Mouse (Mus musculus) natural killer cell, adult 2 months (primary cell): ENCODE results near the gene Gm44511.
"Not testable (repeated sequence)": the region's sequence is repeated elsewhere in the genome, so short reads cannot be mapped to it uniquely, and the experiment has no call there.

Experiments
- DNase-seq, 2 experiments: peaks; one replicate each; pipeline ENCODE4 v3.0.0; 2022; ENCODE audit warnings: low spot score in 2 of 2

Gene Gm44511

DNA sequence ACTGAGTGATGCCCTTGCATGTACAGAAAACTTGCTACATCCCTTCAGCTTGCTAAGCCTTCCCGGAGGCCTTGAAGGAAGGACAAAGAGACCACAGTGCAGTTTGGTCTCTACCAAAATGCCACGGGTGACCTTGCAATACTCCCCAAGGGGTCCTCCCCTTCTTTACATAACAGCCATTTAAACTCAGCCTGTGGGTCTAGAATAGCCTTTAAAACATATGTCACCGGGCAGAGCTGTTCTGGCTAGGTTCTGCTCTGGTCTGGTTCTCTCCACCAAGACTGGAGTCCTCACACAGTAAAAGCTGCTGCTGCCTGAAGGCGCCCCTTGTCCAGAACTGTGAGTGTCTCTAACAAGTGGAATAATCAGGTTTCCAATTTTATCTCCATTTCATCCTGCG lies 25.4 kb downstream of the Gm44511 start:
- DNase-seq = not testable (repeated sequence)

GRCm38 (mm10) chr6:128799896-128800270 lies 26.2 kb downstream of the Gm44511 start:
- no peak for DNase-seq

- DNase-seq = peak; percentile 89 to 91
These were observed 26.8 kb downstream of the Gm44511 start for GRCm38 (mm10) chr6:128799144-128799895.

GRCm38 (mm10) chr6:128798772-128799143 lies 27.4 kb downstream of the Gm44511 start:
- peak; percentile 59 to 81 for DNase-seq

DNA sequence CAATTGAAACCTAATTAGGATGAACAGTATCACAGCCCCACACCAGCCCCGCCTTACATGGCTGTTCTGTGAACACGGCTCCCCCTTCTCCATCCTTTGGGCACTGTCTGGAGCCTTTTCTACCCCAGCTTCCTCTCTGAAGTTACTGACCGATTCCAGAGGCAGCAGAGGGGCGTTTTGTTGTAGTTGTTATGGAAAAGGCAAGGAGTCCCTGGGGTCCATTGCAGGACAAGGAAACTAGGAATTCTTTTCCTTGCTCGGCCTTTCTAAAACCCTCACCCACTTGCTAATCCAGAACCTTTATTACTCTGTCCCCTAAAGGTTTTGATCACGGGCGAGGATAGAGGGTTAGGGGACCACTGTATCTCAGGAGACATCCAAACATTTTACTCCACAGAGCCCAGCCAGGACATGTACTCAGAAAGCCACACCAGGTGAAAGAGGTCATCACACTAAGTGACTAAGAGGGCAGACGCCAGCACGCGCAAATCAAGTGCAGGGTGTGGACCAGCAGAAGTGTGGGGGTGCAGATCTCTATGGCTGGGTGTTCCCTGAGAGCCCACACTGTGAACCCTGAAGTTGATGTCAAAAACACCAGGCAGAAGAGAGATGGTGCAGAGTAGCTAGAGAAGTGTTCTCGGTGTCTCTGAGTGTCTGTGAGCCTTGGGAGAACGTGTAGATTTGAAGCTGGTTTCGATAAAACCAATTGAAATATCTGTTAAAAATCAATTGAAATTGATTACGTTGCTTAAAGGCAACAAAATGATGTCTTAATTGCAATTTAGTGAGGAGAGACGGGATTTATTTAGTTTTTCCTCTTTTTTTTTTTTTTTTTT lies 28.0 kb downstream of the Gm44511 start:
- DNase-seq = peak; percentile 70 to 85

DNA sequence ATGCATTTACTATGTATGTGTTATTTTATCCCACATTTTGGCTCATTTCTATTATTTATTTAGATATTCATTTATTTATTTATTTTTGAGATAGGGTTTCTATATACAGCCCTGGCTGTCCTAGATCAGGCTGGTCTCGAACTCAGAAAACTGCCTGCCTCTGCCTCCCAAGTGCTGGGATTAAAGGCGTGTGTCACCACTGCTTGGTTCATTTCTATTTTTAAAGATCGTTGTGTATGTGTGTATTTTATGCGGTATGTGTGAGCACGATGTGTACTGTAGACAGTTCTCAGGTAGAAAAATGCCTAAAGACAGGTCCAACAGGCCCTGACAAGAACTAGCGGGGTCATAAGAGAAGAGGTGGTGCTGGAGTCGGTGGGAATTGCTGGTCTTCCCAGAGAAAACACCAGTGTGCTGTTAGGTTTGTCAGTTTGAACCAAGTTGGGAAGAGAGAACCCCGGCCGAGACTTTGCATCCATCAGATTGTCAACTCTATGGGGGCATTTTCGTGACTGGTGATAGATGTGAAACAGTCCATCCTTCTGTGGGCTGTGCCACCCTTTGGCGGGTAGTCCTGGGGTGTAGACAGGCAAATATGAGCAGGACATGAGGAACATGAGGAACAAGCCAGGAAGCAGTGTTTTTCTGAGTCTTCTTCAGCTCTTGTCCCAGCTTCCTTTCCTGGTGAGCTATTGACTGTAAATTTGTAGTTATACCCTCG lies 28.8 kb downstream of the Gm44511 start:
- DNase-seq = no peak

DNA sequence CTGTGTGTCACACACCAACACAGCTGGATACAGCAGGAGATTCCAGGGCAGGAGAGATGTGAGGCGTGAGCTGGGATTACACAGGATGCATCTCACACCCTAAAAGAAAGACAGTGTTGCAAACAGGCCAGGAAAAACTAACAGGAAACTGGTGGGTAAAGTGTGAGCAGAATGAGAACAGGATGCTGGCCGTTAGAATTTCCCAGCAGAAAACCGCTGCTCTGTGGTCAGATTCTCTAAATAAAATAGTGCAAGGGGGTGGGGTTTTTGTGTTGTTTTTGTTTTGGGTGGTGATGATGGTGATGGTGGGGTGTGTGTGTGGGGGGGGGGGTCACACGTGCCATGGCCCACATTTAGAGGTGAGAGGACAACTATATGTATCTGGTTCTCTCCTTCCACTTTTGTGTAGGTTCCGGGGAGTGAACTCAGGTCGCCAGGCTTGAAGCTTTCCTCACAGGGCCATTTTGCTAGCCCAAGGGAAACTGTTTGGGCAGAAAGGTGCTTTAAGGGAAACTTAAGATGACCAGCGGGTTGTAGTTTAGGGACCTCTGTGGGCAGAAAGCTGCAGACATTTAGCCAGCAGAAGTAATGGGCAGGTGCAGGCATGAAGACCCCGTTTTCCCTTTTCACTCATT lies 29.7 kb downstream of the Gm44511 start:
- peak; percentile 74 to 87 for DNase-seq

- DNase-seq = no peak
These were observed 32.4 kb downstream of the Gm44511 start for GRCm38 (mm10) chr6:128793734-128794133.

- DNase-seq = peak; percentile 60 to 84
These were observed 35.6 kb downstream of the Gm44511 start for GRCm38 (mm10) chr6:128790491-128790994.

- no peak for DNase-seq
These were observed 37.0 kb downstream of the Gm44511 start, which contains the start of gene Klrb1c for GRCm38 (mm10) chr6:128789115-128789514. Gene Klrb1c (minus strand): TSS chr6:128789215.

GRCm38 (mm10) chr6:128788517-128788916 lies 37.6 kb downstream of the Gm44511 start:
- DNase-seq = peak; percentile 29 to 70

- DNase-seq = peak in 1 of 2 experiments; percentile 58
These were observed 39.7 kb downstream of the Gm44511 start for GRCm38 (mm10) chr6:128786396-128786795.

- DNase-seq = peak in 1 of 2 experiments; percentile 17
These were observed 56.4 kb downstream of the Gm44511 start for GRCm38 (mm10) chr6:128769481-128770253.

- no peak for DNase-seq
These were observed 58.1 kb downstream of the Gm44511 start for GRCm38 (mm10) chr6:128768047-128768446.

DNA sequence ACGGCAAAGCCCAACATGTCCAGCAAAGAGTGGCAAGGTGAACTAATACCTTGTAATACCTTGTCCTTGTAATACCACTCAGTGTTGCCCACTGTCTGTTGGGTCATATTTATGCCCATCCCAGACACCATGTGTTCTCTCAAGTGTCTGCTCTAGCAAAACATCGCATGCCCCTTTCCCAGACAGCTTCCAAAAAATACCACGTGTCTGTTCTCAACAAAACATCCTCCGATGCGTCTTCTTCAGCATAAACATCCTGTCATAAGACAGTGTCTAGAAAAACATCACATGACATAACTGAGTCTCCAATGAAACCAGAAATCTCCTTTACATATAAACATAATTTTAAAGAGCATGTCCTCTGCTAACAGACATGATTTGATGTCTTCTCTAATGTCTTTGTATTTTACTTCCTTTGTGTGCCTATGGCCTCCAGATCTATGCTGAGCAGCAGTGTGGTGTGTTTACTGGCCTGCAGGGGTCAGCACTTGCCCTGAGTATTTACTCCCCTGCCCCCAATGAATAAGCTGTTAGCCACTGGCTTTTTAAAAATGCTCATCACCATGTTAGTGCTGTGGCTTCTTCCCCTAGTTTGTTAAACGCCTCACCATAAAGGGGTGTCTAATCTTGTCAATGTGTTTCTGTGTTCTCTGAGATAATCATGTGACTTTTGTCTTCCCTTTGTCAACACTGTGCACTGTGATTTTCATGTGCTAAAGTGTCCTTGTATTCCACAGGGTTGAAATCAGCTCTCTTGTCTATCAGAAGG lies 59.4 kb downstream of the Gm44511 start:
- peak; percentile 74 to 77 for DNase-seq

DNA sequence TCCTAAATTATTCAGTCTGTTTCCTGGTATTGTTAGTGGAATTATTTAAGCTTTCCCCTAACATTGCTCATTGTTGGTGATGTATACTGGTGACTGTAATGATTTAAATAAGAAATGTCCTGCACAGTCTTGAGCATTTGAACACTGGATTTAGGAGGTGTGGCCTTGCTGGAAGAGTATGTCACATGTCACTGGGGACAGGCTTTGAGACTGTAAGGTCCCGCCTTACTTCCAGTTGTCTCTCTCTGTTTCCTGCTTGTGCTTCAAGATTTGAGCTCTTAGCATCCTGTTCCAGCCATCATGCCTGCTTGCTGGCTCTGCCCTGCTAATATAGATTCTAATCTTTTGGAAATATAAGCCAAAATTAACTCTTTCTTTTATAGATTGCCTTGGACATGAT lies 60.9 kb downstream of the Gm44511 start:
- no peak for DNase-seq

GRCm38 (mm10) chr6:128764598-128764997 lies 61.5 kb downstream of the Gm44511 start:
- DNase-seq = no peak

GRCm38 (mm10) chr6:128763736-128764523 lies 62.2 kb downstream of the Gm44511 start:
- peak; percentile 95 to 97 for DNase-seq
